Mouse (Mus musculus) limb, embryonic 10.5 days (tissue): ENCODE measurements around the gene Psmd11. TPM values are rescaled to one million over a fixed set of nuclear protein-coding genes. Genes with fewer than 3 reads are reported as not detected.

Experiments
- DNase-seq: peaks from one replicate; pipeline ENCODE4 v3.0.0-alpha.2; 2017; ENCODE audit warnings: low spot score
- H3K27ac ChIP-seq: fragments of 300-500 bp; sonication (generic); 2 replicates; pipeline ENCODE4 v1.5.1; 2016; ENCODE audit warnings: mild to moderate bottlenecking
- H3K27me3 ChIP-seq: fragments of 300-500 bp; sonication (generic); 2 replicates; pipeline ENCODE4 v1.6.1; 2016; ENCODE audit warnings: low read depth, mild to moderate bottlenecking; ENCODE audit not compliant: poor library complexity, severe bottlenecking
- H3K36me3 ChIP-seq: fragments of 300-500 bp; sonication (generic); 2 replicates; pipeline ENCODE4 v1.6.1; 2016; ENCODE audit warnings: mild to moderate bottlenecking, moderate library complexity
- H3K4me1 ChIP-seq: fragments of 300-500 bp; sonication (generic); 2 replicates; pipeline ENCODE4 v1.6.1; 2016
- H3K4me3 ChIP-seq: fragments of 300-500 bp; sonication (generic); 2 replicates; pipeline ENCODE4 v1.5.1; 2016; ENCODE audit warnings: mild to moderate bottlenecking, moderate library complexity
- H3K9me3 ChIP-seq: fragments of 300-500 bp; sonication (generic); replicated peaks from 2 replicates; pipeline ENCODE4 v1.6.1; 2016; ENCODE audit warnings: mild to moderate bottlenecking
- WGBS: fragments of 180-500 bp; shearing (Covaris S2); methylation state at CpG from one replicate; pipeline ENCODE4 v1.1.7; 2016; 5-methylcytosine and 5-hydroxymethylcytosine counted together
- polyA plus RNA-seq: library from polyadenylated mRNA; unstranded; fragments of >200 nt; fragmentation: Nextera tagmentation; extraction: Ambion mirVana; gene quantifications from 2 replicates; pipeline ENCODE4 v1.2.1, GENCODE M21; 2016

Gene Psmd11
- polyA plus RNA-seq, 1 experiment from 2014 or later: 362 TPM

- Histone ChIP-seq H3K4me3 (no peak overlapping the region), H3K9me3 (no peaks in the 10 kb centered on the region), H3K4me1 (peaks cover 43% of the 10 kb centered on the region), H3K27me3 (peaks cover 4% of the 10 kb centered on the region; the same call in 1 of the 2 replicates), H3K36me3 (no peaks in the 10 kb centered on the region), H3K27ac (peak overlapping the region; percentile 21; the same call in 1 of the 2 replicates)
- WGBS: 61% methylated on average over 5 of the region's 5 CpGs
- DNase-seq: no peak
Observed at GRCm38 (mm10) chr11:80489882-80490196, 61.4 kb downstream of the Psmd11 start.

GRCm38 (mm10) chr11:80490831-80491230 lies 62.4 kb downstream of the Psmd11 start:
- 75% methylated on average over 10 of the region's 10 CpGs for WGBS
- H3K36me3 ChIP-seq: no peaks in the 10 kb centered on the region
- H3K4me3 ChIP-seq: no peak overlapping the region
- H3K27ac ChIP-seq: peak overlapping the region; percentile 56; the same call in 1 of the 2 replicates
- peaks cover 37% of the 10 kb centered on the region for H3K4me1 ChIP-seq
- no peak for DNase-seq
- H3K27me3 ChIP-seq: no peaks in the 10 kb centered on the region
- no peaks in the 10 kb centered on the region for H3K9me3 ChIP-seq

- no peak for DNase-seq
- H3K36me3 ChIP-seq: no peaks in the 10 kb centered on the region
- no peaks in the 10 kb centered on the region for H3K27me3 ChIP-seq
- peaks cover 34% of the 10 kb centered on the region for H3K4me1 ChIP-seq
- WGBS: 88% methylated on average over 5 of the region's 5 CpGs
- no peak overlapping the region for H3K27ac ChIP-seq
- no peak overlapping the region for H3K4me3 ChIP-seq
- no peaks in the 10 kb centered on the region for H3K9me3 ChIP-seq
Observed at GRCm38 (mm10) chr11:80493186-80493585, 64.8 kb downstream of the Psmd11 start.

GRCm38 (mm10) chr11:80494852-80495251 lies 66.4 kb downstream of the Psmd11 start:
- Histone ChIP-seq H3K36me3 (no peaks in the 10 kb centered on the region), H3K9me3 (no peaks in the 10 kb centered on the region), H3K4me1 (peaks cover 35% of the 10 kb centered on the region), H3K27ac (no peak overlapping the region), H3K4me3 (no peak overlapping the region), H3K27me3 (no peaks in the 10 kb centered on the region)
- no peak for DNase-seq
- 93% methylated on average over 9 of the region's 9 CpGs for WGBS

GRCm38 (mm10) chr11:80495972-80496371 lies 67.6 kb downstream of the Psmd11 start:
- H3K36me3 ChIP-seq: no peaks in the 10 kb centered on the region
- peaks cover 28% of the 10 kb centered on the region for H3K4me1 ChIP-seq
- 94% methylated on average over 6 of the region's 6 CpGs for WGBS
- no peaks in the 10 kb centered on the region for H3K9me3 ChIP-seq
- no peaks in the 10 kb centered on the region for H3K27me3 ChIP-seq
- no peak for DNase-seq
- H3K4me3 ChIP-seq: no peak overlapping the region
- H3K27ac ChIP-seq: no peak overlapping the region

GRCm38 (mm10) chr11:80496640-80497039 lies 68.2 kb downstream of the Psmd11 start:
- Histone ChIP-seq H3K27me3 (no peaks in the 10 kb centered on the region), H3K4me1 (peaks cover 25% of the 10 kb centered on the region), H3K27ac (no peak overlapping the region), H3K9me3 (no peaks in the 10 kb centered on the region), H3K4me3 (no peak overlapping the region), H3K36me3 (no peaks in the 10 kb centered on the region)
- DNase-seq: no peak
- WGBS: 87% methylated on average over 1 of the region's 1 CpGs

- WGBS: 83% methylated on average over 10 of the region's 10 CpGs
- H3K4me3 ChIP-seq: no peak overlapping the region
- H3K9me3 ChIP-seq: no peaks in the 10 kb centered on the region
- peaks cover 25% of the 10 kb centered on the region for H3K4me1 ChIP-seq
- H3K36me3 ChIP-seq: no peaks in the 10 kb centered on the region
- no peaks in the 10 kb centered on the region for H3K27me3 ChIP-seq
- DNase-seq: no peak
- H3K27ac ChIP-seq: no peak overlapping the region
Observed at GRCm38 (mm10) chr11:80497225-80497919, 69.0 kb downstream of the Psmd11 start.

GRCm38 (mm10) chr11:80498328-80499070 lies 70.1 kb downstream of the Psmd11 start:
- Histone ChIP-seq H3K27me3 (no peaks in the 10 kb centered on the region), H3K4me3 (no peak overlapping the region), H3K27ac (peak overlapping the region; percentile 61), H3K36me3 (no peaks in the 10 kb centered on the region), H3K4me1 (peaks cover 27% of the 10 kb centered on the region), H3K9me3 (no peaks in the 10 kb centered on the region)
- 66% methylated on average over 11 of the region's 11 CpGs for WGBS
- DNase-seq: no peak

GRCm38 (mm10) chr11:80499550-80499952 lies 71.1 kb downstream of the Psmd11 start:
- Histone ChIP-seq H3K36me3 (no peaks in the 10 kb centered on the region), H3K27ac (no peak overlapping the region), H3K4me1 (peaks cover 37% of the 10 kb centered on the region), H3K9me3 (no peaks in the 10 kb centered on the region), H3K27me3 (no peaks in the 10 kb centered on the region), H3K4me3 (no peak overlapping the region)
- no peak for DNase-seq
- 77% methylated on average over 4 of the region's 4 CpGs for WGBS

GRCm38 (mm10) chr11:80503281-80503680 lies 74.9 kb downstream of the Psmd11 start:
- 85% methylated on average over 6 of the region's 6 CpGs for WGBS
- Histone ChIP-seq H3K4me1 (peaks cover 44% of the 10 kb centered on the region), H3K27me3 (no peaks in the 10 kb centered on the region), H3K4me3 (no peak overlapping the region), H3K27ac (peak overlapping the region; percentile 80; the same call in 1 of the 2 replicates), H3K36me3 (no peaks in the 10 kb centered on the region), H3K9me3 (no peaks in the 10 kb centered on the region)
- DNase-seq: no peak

- H3K4me3 ChIP-seq: peak overlapping the region; percentile 21
- peak; percentile 67 for DNase-seq
- H3K27ac ChIP-seq: peak overlapping the region; percentile 80
- 30% methylated on average over 13 of the region's 13 CpGs for WGBS
- no peaks in the 10 kb centered on the region for H3K9me3 ChIP-seq
- H3K36me3 ChIP-seq: no peaks in the 10 kb centered on the region
- H3K4me1 ChIP-seq: peaks cover 43% of the 10 kb centered on the region
- H3K27me3 ChIP-seq: no peaks in the 10 kb centered on the region
Observed at GRCm38 (mm10) chr11:80503726-80504452, 75.5 kb downstream of the Psmd11 start.

- peaks cover 40% of the 10 kb centered on the region for H3K4me1 ChIP-seq
- peak overlapping the region; percentile 80 for H3K27ac ChIP-seq
Observed at GRCm38 (mm10) chr11:80504519-80505385, 76.3 kb downstream of the Psmd11 start.

More at GRCm38 (mm10) chr11:80504519-80505385, 76.3 kb downstream of the Psmd11 start:
- Histone ChIP-seq H3K36me3 (no peaks in the 10 kb centered on the region), H3K9me3 (no peaks in the 10 kb centered on the region), H3K27me3 (no peaks in the 10 kb centered on the region), H3K4me3 (peak overlapping the region; percentile 21; the same call in 1 of the 2 replicates)
- WGBS: 50% methylated on average over 6 of the region's 6 CpGs
- DNase-seq: no peak
